Mouse (Mus musculus) ES-Bruce4 (cell line): Measurements from ENCODE around the gene Gm20662. TPM values are rescaled to one million over a fixed set of nuclear protein-coding genes. Genes with fewer than 3 reads are reported as not detected.

Experiments
- H3K27ac ChIP-seq: 2 replicates; pipeline ENCODE4 v1.5.1; 2012; ENCODE audit warnings: low read length, inconsistent platforms; ENCODE audit not compliant: insufficient read depth
- H3K27me3 ChIP-seq: 2 replicates; pipeline ENCODE4 v1.6.1; 2012; ENCODE audit warnings: mild to moderate bottlenecking, low read length, inconsistent platforms; ENCODE audit not compliant: control insufficient read depth, poor library complexity, insufficient read depth, severe bottlenecking
- H3K36me3 ChIP-seq: 2 replicates; pipeline ENCODE4 v1.6.1; 2012; ENCODE audit warnings: inconsistent platforms, mild to moderate bottlenecking, low read length, moderate library complexity; ENCODE audit not compliant: control insufficient read depth, poor library complexity, insufficient read depth, severe bottlenecking
- H3K4me1 ChIP-seq: one replicate; pipeline ENCODE4 v1.8.1; 2011; ENCODE audit warnings: low read length; ENCODE audit not compliant: control insufficient read depth, insufficient read depth
- H3K4me3 ChIP-seq: 2 replicates; pipeline ENCODE4 v1.5.1; 2011; ENCODE audit warnings: low read depth, mild to moderate bottlenecking, low read length
- H3K9ac ChIP-seq: 2 replicates; pipeline ENCODE4 v1.6.1; 2012; ENCODE audit warnings: low read depth, mild to moderate bottlenecking, inconsistent platforms; ENCODE audit not compliant: poor library complexity, severe bottlenecking
- H3K9me3 ChIP-seq: replicated peaks from 2 replicates; pipeline ENCODE4 v1.6.1; 2012; ENCODE audit warnings: mild to moderate bottlenecking, low read length, inconsistent platforms; ENCODE audit not compliant: control insufficient read depth, poor library complexity, insufficient read depth, severe bottlenecking
- CTCF ChIP-seq: IDR thresholded peaks from one replicate; pipeline ENCODE4 v1.8.1; 2011; ENCODE audit warnings: low read depth, low read length
- EP300 ChIP-seq: IDR thresholded peaks from 2 replicates; pipeline ENCODE4 v1.6.1; 2011; ENCODE audit warnings: low read depth, low read length; ENCODE audit not compliant: insufficient read depth
- POLR2A ChIP-seq: IDR thresholded peaks from one replicate; pipeline ENCODE4 v1.8.1; 2011; ENCODE audit warnings: low read length; ENCODE audit not compliant: insufficient read depth
- polyA plus RNA-seq: library from polyadenylated mRNA; stranded (reverse); fragments of >200 nt; gene quantifications from 2 replicates; pipeline ENCODE4 v1.2.4, GENCODE M21; 2011; ENCODE audit warnings: low read depth; ENCODE audit not compliant: missing spikeins, insufficient read depth, insufficient read length

Gene Gm20662
- polyA plus RNA-seq, 1 experiment, result not detected

GRCm38 (mm10) chr9:108067900-108068299, 71.8 kb downstream of the Gm20662 start:
- TF ChIP-seq EP300 (no peak), CTCF (peak; percentile 72)
- Histone ChIP-seq H3K9me3 (no peaks in the 10 kb centered on the region), H3K4me1 (no peaks in the 10 kb centered on the region), H3K4me3 (peak overlapping the region; percentile 17; the same call in 1 of the 2 replicates), H3K27ac (no peak overlapping the region), H3K36me3 (no peaks in the 10 kb centered on the region), H3K9ac (no peak overlapping the region), H3K27me3 (no peaks in the 10 kb centered on the region)

DNA sequence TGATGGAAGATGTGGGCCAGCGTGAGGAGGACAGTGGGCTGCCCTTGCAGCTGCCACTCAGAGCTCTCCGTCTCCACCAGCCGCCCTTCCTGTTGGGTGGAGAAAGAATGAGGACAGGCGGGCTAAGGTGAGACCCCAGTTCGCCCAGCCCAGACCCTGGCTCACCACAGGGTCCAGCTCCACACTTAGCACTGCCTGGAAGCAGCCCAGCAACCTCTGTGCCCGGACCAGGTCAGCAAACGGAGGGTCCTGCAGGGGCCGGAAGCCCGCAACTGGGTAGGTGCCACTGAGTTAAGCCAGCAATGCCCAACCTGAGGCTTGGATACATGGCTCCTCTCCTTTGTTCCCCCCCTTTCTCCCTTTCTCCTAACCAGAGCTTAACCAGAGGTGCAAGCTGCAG, 72.9 kb downstream of the Gm20662 start:
- TF ChIP-seq POLR2A, result no peak
- TF ChIP-seq CTCF, result no peak
- no peak for TF ChIP-seq EP300
- no peak overlapping the region for H3K4me3 ChIP-seq
- H3K9me3 ChIP-seq, result no peaks in the 10 kb centered on the region
- no peaks in the 10 kb centered on the region for H3K27me3 ChIP-seq
- H3K4me1 ChIP-seq, result no peaks in the 10 kb centered on the region
- H3K9ac ChIP-seq, result no peak overlapping the region
- no peak overlapping the region for H3K27ac ChIP-seq
- H3K36me3 ChIP-seq, result no peaks in the 10 kb centered on the region

- H3K4me1 ChIP-seq, result no peaks in the 10 kb centered on the region
- no peaks in the 10 kb centered on the region for H3K36me3 ChIP-seq
- no peak overlapping the region for H3K4me3 ChIP-seq
- H3K9me3 ChIP-seq, result no peaks in the 10 kb centered on the region
- TF ChIP-seq EP300 (no peak), POLR2A (no peak), CTCF (no peak)
- H3K27me3 ChIP-seq, result no peaks in the 10 kb centered on the region
- H3K9ac ChIP-seq, result no peak overlapping the region
- no peak overlapping the region for H3K27ac ChIP-seq
These were observed 73.4 kb downstream of the Gm20662 start for GRCm38 (mm10) chr9:108069529-108069928.

DNA sequence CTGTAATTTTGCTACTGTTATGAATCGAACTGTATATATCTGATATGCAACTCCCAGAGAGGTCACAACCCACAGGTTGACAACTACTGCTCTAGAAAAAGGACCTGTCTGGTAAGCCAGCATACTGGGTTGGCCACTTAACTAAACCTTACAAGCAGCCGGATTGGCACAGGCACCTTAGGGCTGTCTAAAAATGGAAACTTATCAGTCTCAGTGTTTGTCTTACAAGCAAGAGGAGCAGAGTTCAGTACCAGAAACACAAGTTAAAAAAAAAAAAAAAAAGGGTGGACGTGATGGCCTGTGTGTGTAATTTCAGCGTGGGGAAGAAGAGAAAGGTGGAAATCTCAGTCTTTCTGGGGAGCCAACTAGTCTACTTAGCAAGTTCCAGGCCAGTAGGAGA, 75.7 kb downstream of the Gm20662 start:
- Histone ChIP-seq H3K27me3 (no peaks in the 10 kb centered on the region), H3K36me3 (no peaks in the 10 kb centered on the region), H3K27ac (no peak overlapping the region), H3K4me3 (no peak overlapping the region), H3K4me1 (no peaks in the 10 kb centered on the region), H3K9ac (no peak overlapping the region), H3K9me3 (no peaks in the 10 kb centered on the region)
- TF ChIP-seq EP300, result no peak
- TF ChIP-seq CTCF, result no peak
- TF ChIP-seq POLR2A, result no peak

- no peak overlapping the region for H3K4me3 ChIP-seq
- H3K9ac ChIP-seq, result no peak overlapping the region
- no peak overlapping the region for H3K27ac ChIP-seq
- H3K27me3 ChIP-seq, result no peaks in the 10 kb centered on the region
- no peaks in the 10 kb centered on the region for H3K4me1 ChIP-seq
- TF ChIP-seq CTCF, result no peak
- TF ChIP-seq EP300, result no peak
- TF ChIP-seq POLR2A, result no peak
- H3K9me3 ChIP-seq, result no peaks in the 10 kb centered on the region
- no peaks in the 10 kb centered on the region for H3K36me3 ChIP-seq
These were observed 76.4 kb downstream of the Gm20662 start for GRCm38 (mm10) chr9:108072481-108072924.

GRCm38 (mm10) chr9:108073141-108073930, 77.2 kb downstream of the Gm20662 start:
- Histone ChIP-seq H3K9ac (no peak overlapping the region), H3K27ac (no peak overlapping the region), H3K4me3 (no peak overlapping the region)

More at GRCm38 (mm10) chr9:108073141-108073930, 77.2 kb downstream of the Gm20662 start:
- Histone ChIP-seq H3K36me3 (no peaks in the 10 kb centered on the region), H3K9me3 (no peaks in the 10 kb centered on the region), H3K4me1 (no peaks in the 10 kb centered on the region), H3K27me3 (no peaks in the 10 kb centered on the region)
- TF ChIP-seq CTCF, result no peak
- TF ChIP-seq POLR2A, result no peak
- TF ChIP-seq EP300, result no peak
